Mouse (Mus musculus): ENCODE data around the gene Ofcc1. TPM values are rescaled to one million over a fixed set of nuclear protein-coding genes. Genes with fewer than 3 reads are reported as not detected.

Gene Ofcc1
- polyA plus RNA-seq, 2 experiments: 0.08 TPM; not detected in 1

- Histone ChIP-seq H3K4me3 (replicated peaks; ENCODE audit: low read length) (no peak overlapping the region), H3K4me2 (replicated peaks; ENCODE audit: low read depth, low read length, severe bottlenecking) (no peak overlapping the region), H3K36me3 (ENCODE audit: control insufficient read depth, insufficient read depth, low read length) (no peaks in the 10 kb centered on the region), H3K9me3 (ENCODE audit: control insufficient read depth, low read length) (no peaks in the 10 kb centered on the region), H3K27me3 (ENCODE audit: control insufficient read depth, insufficient read depth, low read length) (no peaks in the 10 kb centered on the region), H3K9ac (ENCODE audit: low read depth, low read length, severe bottlenecking) (no peak overlapping the region), H3K27ac (replicated peaks; ENCODE audit: low read depth, low read length) (no peak overlapping the region), H3K4me1 (ENCODE audit: control insufficient read depth, insufficient read depth, low read length) (no peaks in the 10 kb centered on the region)
- no peak for TF ChIP-seq POLR2A (IDR thresholded peaks at IDR 0.05; ENCODE audit: borderline replicate concordance, extremely low read depth, insufficient read depth, insufficient read length)
- ATAC-seq (ENCODE audit: low FRiP score, low read depth) (no peak), DNase-seq (ENCODE audit: low spot score) (no peak)
- 83% methylated on average over 4 of the region's 4 CpGs for WGBS
These were observed 332.4 kb downstream of the Ofcc1 start for GRCm38 (mm10) chr13:40028827-40029226.

GRCm38 (mm10) chr13:40025816-40026215 is 335.4 kb downstream of the Ofcc1 start:
- DNase-seq (ENCODE audit: low spot score): no peak
- H3K27me3 ChIP-seq (ENCODE audit: control insufficient read depth, insufficient read depth, low read length): no peaks in the 10 kb centered on the region
- no peaks in the 10 kb centered on the region for H3K4me1 ChIP-seq (ENCODE audit: control insufficient read depth, insufficient read depth, low read length)
- no peak for ATAC-seq (ENCODE audit: low FRiP score, low read depth)
- H3K9me3 ChIP-seq (ENCODE audit: control insufficient read depth, low read length): no peaks in the 10 kb centered on the region
- no peak for TF ChIP-seq POLR2A (IDR thresholded peaks at IDR 0.05; ENCODE audit: borderline replicate concordance, extremely low read depth, insufficient read depth, insufficient read length)
- no peak overlapping the region for H3K9ac ChIP-seq (ENCODE audit: low read depth, low read length, severe bottlenecking)
- H3K4me3 ChIP-seq (replicated peaks; ENCODE audit: low read length): no peak overlapping the region
- no peak overlapping the region for H3K4me2 ChIP-seq (replicated peaks; ENCODE audit: low read depth, low read length, severe bottlenecking)
- no peak overlapping the region for H3K27ac ChIP-seq (replicated peaks; ENCODE audit: low read depth, low read length)
- no peaks in the 10 kb centered on the region for H3K36me3 ChIP-seq (ENCODE audit: control insufficient read depth, insufficient read depth, low read length)
- WGBS: 93% methylated on average over 4 of the region's 4 CpGs

- H3K4me1 ChIP-seq (ENCODE audit: control insufficient read depth, insufficient read depth, low read length): no peaks in the 10 kb centered on the region
- H3K4me2 ChIP-seq (replicated peaks; ENCODE audit: low read depth, low read length, severe bottlenecking): no peak overlapping the region
- H3K27ac ChIP-seq (replicated peaks; ENCODE audit: low read depth, low read length): no peak overlapping the region
- no peaks in the 10 kb centered on the region for H3K9me3 ChIP-seq (ENCODE audit: control insufficient read depth, low read length)
- H3K4me3 ChIP-seq (replicated peaks; ENCODE audit: low read length): no peak overlapping the region
- WGBS: 83% methylated on average over 8 of the region's 8 CpGs
- ATAC-seq (ENCODE audit: low FRiP score, low read depth): no peak
- H3K36me3 ChIP-seq (ENCODE audit: control insufficient read depth, insufficient read depth, low read length): no peaks in the 10 kb centered on the region
- H3K27me3 ChIP-seq (ENCODE audit: control insufficient read depth, insufficient read depth, low read length): no peaks in the 10 kb centered on the region
- TF ChIP-seq POLR2A (IDR thresholded peaks at IDR 0.05; ENCODE audit: borderline replicate concordance, extremely low read depth, insufficient read depth, insufficient read length): no peak
- H3K9ac ChIP-seq (ENCODE audit: low read depth, low read length, severe bottlenecking): no peak overlapping the region
- no peak for DNase-seq (ENCODE audit: low spot score)
These were observed 338.0 kb downstream of the Ofcc1 start for GRCm38 (mm10) chr13:40023201-40023777.

GRCm38 (mm10) chr13:40022609-40023008 is 338.6 kb downstream of the Ofcc1 start:
- Histone ChIP-seq H3K27ac (replicated peaks; ENCODE audit: low read depth, low read length) (no peak overlapping the region), H3K4me1 (ENCODE audit: control insufficient read depth, insufficient read depth, low read length) (no peaks in the 10 kb centered on the region), H3K9ac (ENCODE audit: low read depth, low read length, severe bottlenecking) (no peak overlapping the region), H3K4me3 (replicated peaks; ENCODE audit: low read length) (no peak overlapping the region), H3K36me3 (ENCODE audit: control insufficient read depth, insufficient read depth, low read length) (no peaks in the 10 kb centered on the region), H3K27me3 (ENCODE audit: control insufficient read depth, insufficient read depth, low read length) (no peaks in the 10 kb centered on the region), H3K4me2 (replicated peaks; ENCODE audit: low read depth, low read length, severe bottlenecking) (no peak overlapping the region), H3K9me3 (ENCODE audit: control insufficient read depth, low read length) (no peaks in the 10 kb centered on the region)
- DNase-seq (ENCODE audit: low spot score): no peak
- 56% methylated on average over 1 of the region's 1 CpGs for WGBS
- TF ChIP-seq POLR2A (IDR thresholded peaks at IDR 0.05; ENCODE audit: borderline replicate concordance, extremely low read depth, insufficient read depth, insufficient read length): no peak
- ATAC-seq (ENCODE audit: low FRiP score, low read depth): no peak

- H3K27me3 ChIP-seq (ENCODE audit: control insufficient read depth, insufficient read depth, low read length): no peaks in the 10 kb centered on the region; the same call in 1 of the 2 replicates
- no peak overlapping the region for H3K4me2 ChIP-seq (replicated peaks; ENCODE audit: low read depth, low read length, severe bottlenecking)
- no peaks in the 10 kb centered on the region for H3K9me3 ChIP-seq (ENCODE audit: control insufficient read depth, low read length)
- DNase-seq (ENCODE audit: low spot score) (no peak), ATAC-seq (ENCODE audit: low FRiP score, low read depth) (no peak)
- WGBS: 76% methylated on average over 8 of the region's 8 CpGs
- no peak overlapping the region for H3K9ac ChIP-seq (ENCODE audit: low read depth, low read length, severe bottlenecking)
- no peak for TF ChIP-seq POLR2A (IDR thresholded peaks at IDR 0.05; ENCODE audit: borderline replicate concordance, extremely low read depth, insufficient read depth, insufficient read length)
- no peaks in the 10 kb centered on the region for H3K36me3 ChIP-seq (ENCODE audit: control insufficient read depth, insufficient read depth, low read length)
- H3K4me3 ChIP-seq (replicated peaks; ENCODE audit: low read length): no peak overlapping the region
- no peak overlapping the region for H3K27ac ChIP-seq (replicated peaks; ENCODE audit: low read depth, low read length)
- H3K4me1 ChIP-seq (ENCODE audit: control insufficient read depth, insufficient read depth, low read length): no peaks in the 10 kb centered on the region
These were observed 361.0 kb downstream of the Ofcc1 start for GRCm38 (mm10) chr13:40000236-40000635.
